Mouse (Mus musculus): ENCODE measurements at regions not wholly inside any gene's neighbourhood (a gene's known extent, or its start where the extent isn't known, plus 50 kb on each side); places are given as distances from the start of the nearest gene placed in this dataset.

- TF ChIP-seq CTCF (IDR thresholded peaks at IDR 0.05; ENCODE audit: extremely low read depth, insufficient read length, insufficient replicate concordance, low read depth, low read length), result no peak
- TF ChIP-seq POLR2A (IDR thresholded peaks at IDR 0.05; ENCODE audit: low read depth, low read length), result no peak
These were observed 148.4 kb upstream of the Sel1l start for GRCm38 (mm10) chr12:91997404-91997803.
